Mouse (Mus musculus) ES-E14 (cell line): ENCODE data around the gene Sftpd.

ENCODE experiments used
- CHD2 ChIP-seq: IDR thresholded peaks from 2 replicates; pipeline ENCODE4 v1.6.1; 2014; ENCODE audit warnings: mild to moderate bottlenecking, low read depth, low read length, inconsistent platforms
- HCFC1 ChIP-seq: IDR thresholded peaks from 2 replicates; pipeline ENCODE4 v1.6.1; 2012; ENCODE audit warnings: low read length, inconsistent platforms, borderline replicate concordance; ENCODE audit not compliant: insufficient read depth
- MAFK ChIP-seq: IDR thresholded peaks from 2 replicates; pipeline ENCODE4 v1.6.1; 2014; ENCODE audit warnings: mild to moderate bottlenecking, low read depth, low read length, inconsistent platforms; ENCODE audit not compliant: insufficient read depth
- ZC3H11A ChIP-seq: IDR thresholded peaks from 2 replicates; pipeline ENCODE4 v1.6.1; 2012; ENCODE audit warnings: low read depth, mild to moderate bottlenecking, inconsistent platforms, low read length, borderline replicate concordance
- ZNF384 ChIP-seq: IDR thresholded peaks from 2 replicates; pipeline ENCODE4 v1.6.1; 2012; ENCODE audit warnings: low read depth, low read length, inconsistent platforms

DNA sequence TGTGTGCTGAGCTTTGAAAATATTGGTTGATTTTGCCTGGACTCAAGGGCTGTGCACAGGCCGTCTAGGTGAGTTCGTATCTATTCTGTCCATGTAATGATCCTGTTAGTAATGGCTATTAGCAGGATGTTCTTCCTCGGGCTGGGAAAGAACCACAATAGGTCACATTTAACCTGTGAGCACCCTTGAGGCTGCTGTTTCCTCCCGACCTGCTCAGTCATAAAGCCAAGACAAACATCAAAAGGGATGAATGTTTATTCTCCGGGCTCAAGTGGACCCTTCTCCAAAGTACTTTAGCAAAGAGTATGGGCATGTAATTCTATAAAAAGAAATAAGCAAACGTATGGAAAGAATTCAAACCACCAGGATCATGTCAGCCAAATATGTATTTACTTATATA, 38.9 kb downstream of the Sftpd start:
- TF ChIP-seq HCFC1 (no peak), ZNF384 (no peak), ZC3H11A (no peak), MAFK (no peak), CHD2 (no peak)
